Mouse (Mus musculus) kidney, adult 2 months (tissue): ENCODE results near the gene Hdac10.

Experiments used
- CTCF ChIP-seq: fragments of 200-500 bp; conservative IDR thresholded peaks from 2 replicates; pipeline ENCODE4 v1.5.1; 2011; ENCODE audit warnings: low read depth, mild to moderate bottlenecking, control low read depth, low read length, moderate library complexity, mixed read lengths; ENCODE audit not compliant: insufficient read depth, insufficient read length
- POLR2A ChIP-seq: fragments of 200-500 bp; IDR thresholded peaks from one replicate; pipeline ENCODE4 v1.6.1; 2011; ENCODE audit warnings: low read depth, low read length, control low read depth

GRCm38 (mm10) chr15:89106976-89107375 lies 21.5 kb downstream of the Hdac10 start:
- TF ChIP-seq CTCF (no peak), POLR2A (no peak)
